Mouse (Mus musculus) adrenal gland (tissue): ENCODE results near the gene Swi5.

ENCODE experiments used
- intact Hi-C: fragments of 180-260 bp; cut with DNase I; formaldehyde crosslinking; loops from one replicate; pipeline ENCODE4 v1.15.1; 2025
- long read RNA-seq, 2 experiments: library from polyadenylated mRNA; unstranded; transcript quantifications; one replicate each; pipeline ENCODE4 v2.0.0; 2020; ENCODE audit warnings: borderline replicate concordance in 1 of 2; ENCODE audit not compliant: insufficient replicate concordance in 1 of 2

Gene Swi5
- long read RNA-seq, experiment 1, full-length matches to known transcripts = 43 of 44 reads
- long read RNA-seq, experiment 1, partial matches to known transcripts = 1 of 44 reads
- long read RNA-seq, experiment 1, other reads (novel, unspliced or antisense) = 0 of 44 reads
- long read RNA-seq, experiment 2, full-length matches to known transcripts = 69 of 71 reads
- long read RNA-seq, experiment 2, partial matches to known transcripts = 2 of 71 reads
- long read RNA-seq, experiment 2, other reads (novel, unspliced or antisense) = 0 of 71 reads

GRCm38 (mm10) chr2:32287923-32288367 is at the start of gene Swi5:
TSS of gene Swi5 (minus strand) at chr2:32288075.
- intact Hi-C loops = no loop called here

GRCm38 (mm10) chr2:32335888-32336287 is 48.0 kb upstream of the Swi5 start:
- intact Hi-C loops = no loop called here

GRCm38 (mm10) chr2:32332159-32332558 is 44.3 kb upstream of the Swi5 start:
- intact Hi-C loops = no loop called here

GRCm38 (mm10) chr2:32329531-32329930 is 41.7 kb upstream of the Swi5 start:
- intact Hi-C loops = no loop called here

- intact Hi-C loops = no loop called here
Observed at GRCm38 (mm10) chr2:32328911-32329460, 41.1 kb upstream of the Swi5 start.

GRCm38 (mm10) chr2:32327200-32327599 is 39.3 kb upstream of the Swi5 start:
- intact Hi-C loops = no loop called here

- intact Hi-C loops = no loop called here
Observed at GRCm38 (mm10) chr2:32325342-32325741, 37.5 kb upstream of the Swi5 start.

- intact Hi-C loops = no loop called here
Observed at GRCm38 (mm10) chr2:32324322-32324721, 36.4 kb upstream of the Swi5 start.

- intact Hi-C loops = no loop called here
Observed at GRCm38 (mm10) chr2:32322754-32323741, 35.2 kb upstream of the Swi5 start.

GRCm38 (mm10) chr2:32321591-32322298 is 33.9 kb upstream of the Swi5 start:
- intact Hi-C loops = no loop called here

GRCm38 (mm10) chr2:32320721-32321120 is 32.8 kb upstream of the Swi5 start:
- intact Hi-C loops = no loop called here

- intact Hi-C loops = no loop called here
Observed at GRCm38 (mm10) chr2:32319586-32320580, 32.0 kb upstream of the Swi5 start.

- intact Hi-C loops = no loop called here
Observed at GRCm38 (mm10) chr2:32318709-32319585, 31.1 kb upstream of the Swi5 start.

GRCm38 (mm10) chr2:32317791-32318417 is 30.0 kb upstream of the Swi5 start:
- intact Hi-C loops = no loop called here

GRCm38 (mm10) chr2:32316887-32317656 is 29.2 kb upstream of the Swi5 start:
- intact Hi-C loops = no loop called here

- intact Hi-C loops = no loop called here
Observed at GRCm38 (mm10) chr2:32315751-32316150, 27.9 kb upstream of the Swi5 start.

- intact Hi-C loops = no loop called here
Observed at GRCm38 (mm10) chr2:32314831-32315230, 27.0 kb upstream of the Swi5 start.
